Mouse (Mus musculus) spleen, adult 2 months (tissue): ENCODE data around the gene Loxl1. TPM values are rescaled to one million over a fixed set of nuclear protein-coding genes. Genes with fewer than 3 reads are reported as not detected.
A peak's percentile ranks its signal among the peaks of the same experiment; 100 is the strongest.

Source experiments
- DNase-seq, 2 experiments: peaks; one replicate each; pipeline versions ENCODE4 v3.0.0 to v3.0.0-alpha.2; 2012 to 2021; ENCODE audit warnings: low spot score in 2 of 2, low read depth in 1 of 2
- H3K27ac ChIP-seq: fragments of 200-500 bp; 2 replicates; pipeline ENCODE4 v1.5.1; 2012; ENCODE audit warnings: low read length, inconsistent platforms; ENCODE audit not compliant: insufficient read depth
- H3K27me3 ChIP-seq: fragments of 200-500 bp; 2 replicates; pipeline ENCODE4 v1.6.1; 2012; ENCODE audit warnings: mild to moderate bottlenecking, moderate library complexity, low read length, inconsistent platforms; ENCODE audit not compliant: control insufficient read depth, insufficient read depth
- H3K36me3 ChIP-seq: fragments of 200-500 bp; 2 replicates; pipeline ENCODE4 v1.6.1; 2012; ENCODE audit warnings: mild to moderate bottlenecking, low read length, inconsistent platforms; ENCODE audit not compliant: control insufficient read depth, insufficient read depth
- H3K4me1 ChIP-seq: fragments of 200-500 bp; 2 replicates; pipeline ENCODE4 v1.6.1; 2011; ENCODE audit warnings: inconsistent platforms; ENCODE audit not compliant: control insufficient read depth, insufficient read depth, insufficient read length
- H3K4me3 ChIP-seq: fragments of 200-500 bp; 2 replicates; pipeline ENCODE4 v1.5.1; 2011; ENCODE audit warnings: mild to moderate bottlenecking, inconsistent platforms; ENCODE audit not compliant: insufficient read depth, insufficient read length; ENCODE audit errors: extremely low read depth
- CTCF ChIP-seq: fragments of 200-500 bp; IDR thresholded peaks from 2 replicates; pipeline ENCODE4 v1.5.1; 2011; ENCODE audit warnings: mild to moderate bottlenecking, inconsistent platforms; ENCODE audit not compliant: insufficient read depth, insufficient read length, insufficient replicate concordance; ENCODE audit errors: extremely low read depth
- POLR2A ChIP-seq: fragments of 200-500 bp; IDR thresholded peaks from 2 replicates; pipeline ENCODE4 v1.6.1; 2011; ENCODE audit warnings: low read depth, low read length, inconsistent platforms
- WGBS: fragments of 180-500 bp; shearing (Covaris S2); methylation state at CpG from one replicate; pipeline ENCODE4 v1.1.7; 2018; 5-methylcytosine and 5-hydroxymethylcytosine counted together
- polyA plus RNA-seq: library from polyadenylated mRNA; depleted of rRNA; stranded (reverse); fragments of >200 nt; gene quantifications from 2 replicates; pipeline ENCODE4 v1.2.3, GENCODE M21; 2012; rRNA removed

The Loxl1 gene
- 26.6 and 29.5 TPM in 2 replicates for polyA plus RNA-seq

DNA sequence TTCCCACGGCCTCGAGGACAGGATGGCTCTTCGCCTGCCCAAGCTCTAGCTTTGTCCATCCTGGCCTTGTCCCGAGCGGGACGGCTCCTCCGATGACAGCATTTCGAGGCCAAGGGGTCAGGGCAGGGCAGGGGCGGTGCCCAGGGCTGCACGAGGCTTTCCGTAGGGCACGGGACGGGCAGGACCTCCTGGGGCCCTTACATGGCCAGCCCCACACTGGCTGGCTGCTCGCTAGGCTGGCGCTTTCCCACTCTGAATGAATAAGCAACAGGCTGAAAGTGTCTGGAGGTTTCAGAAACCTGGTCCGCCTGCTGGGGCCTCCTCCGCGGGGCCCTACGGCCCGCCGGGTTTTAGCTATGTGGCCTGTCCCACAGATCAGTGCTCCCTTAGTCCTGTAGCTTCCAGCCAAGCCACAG, at the start of gene Loxl1:
TSS of gene Loxl1 (minus strand) at position 243 of the 416 bp plus-strand sequence.
- no peak for DNase-seq
- H3K4me3 ChIP-seq, result peak within 1 kb of the TSS; percentile 23; the same call in 1 of the 2 replicates
- peaks cover 9% of the 10 kb centered on the region for H3K27me3 ChIP-seq
- H3K4me1 ChIP-seq, result no peaks in the 10 kb centered on the region; the same call in 1 of the 2 replicates
- no peak for TF ChIP-seq CTCF
- TF ChIP-seq POLR2A, result no peak
- H3K27ac ChIP-seq, result peak within 1 kb of the TSS; percentile 13; the same call in 1 of the 2 replicates
- WGBS, result 8% methylated on average over 21 of the region's 21 CpGs
- no peaks in the 10 kb centered on the region for H3K36me3 ChIP-seq

DNA sequence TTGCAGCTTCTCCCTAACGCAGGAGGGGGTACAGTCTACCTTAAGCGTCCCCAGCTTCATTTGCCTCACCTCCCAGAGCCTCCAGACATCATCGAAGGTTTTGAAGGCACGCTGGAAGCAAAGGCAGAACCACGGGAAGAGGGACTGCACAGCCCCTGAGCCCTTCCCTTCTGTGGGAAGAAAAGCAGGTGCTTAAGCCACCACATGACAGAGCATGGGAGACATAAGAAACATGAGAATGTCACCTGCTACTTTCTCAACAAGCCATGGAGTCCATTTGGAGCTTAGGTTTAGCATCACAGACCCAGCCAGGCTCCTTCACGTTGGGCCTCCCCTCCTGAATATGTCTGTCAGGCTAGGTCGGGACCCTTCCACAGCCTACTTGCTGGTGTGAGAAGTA, 49.0 kb upstream of the Loxl1 start:
- WGBS, result 84% methylated on average over 7 of the region's 7 CpGs
- H3K27me3 ChIP-seq, result no peaks in the 10 kb centered on the region
- no peaks in the 10 kb centered on the region for H3K36me3 ChIP-seq
- no peaks in the 10 kb centered on the region for H3K4me1 ChIP-seq
- H3K27ac ChIP-seq, result no peak overlapping the region
- H3K4me3 ChIP-seq, result no peak overlapping the region
- DNase-seq, result no peak
- TF ChIP-seq CTCF (no peak), POLR2A (no peak)

DNA sequence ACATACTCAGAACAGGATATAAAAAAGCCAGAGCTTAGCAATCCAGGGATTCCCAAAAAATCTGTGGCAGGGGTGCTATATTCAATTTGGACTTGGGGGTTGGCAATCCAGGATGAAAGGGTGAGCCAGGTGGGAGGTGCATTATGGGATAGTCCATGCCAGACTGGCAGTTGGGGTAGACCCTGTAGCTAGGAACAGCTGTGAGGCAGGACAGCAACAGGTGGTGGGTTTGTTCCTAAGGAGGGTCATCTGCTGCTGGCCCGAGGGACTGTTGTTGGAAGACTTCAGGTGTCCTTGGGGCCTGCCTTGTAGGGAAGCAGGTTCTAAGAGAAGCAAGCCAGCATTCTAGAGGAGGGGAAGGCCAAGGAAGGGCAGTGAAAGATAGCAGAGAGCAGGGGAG, 48.4 kb upstream of the Loxl1 start:
- Histone ChIP-seq H3K4me1 (no peaks in the 10 kb centered on the region), H3K4me3 (no peak overlapping the region), H3K27ac (no peak overlapping the region), H3K27me3 (no peaks in the 10 kb centered on the region), H3K36me3 (no peaks in the 10 kb centered on the region)
- WGBS, result 92% methylated on average over 1 of the region's 1 CpGs
- DNase-seq, result no peak
- no peak for TF ChIP-seq POLR2A
- TF ChIP-seq CTCF, result no peak

DNA sequence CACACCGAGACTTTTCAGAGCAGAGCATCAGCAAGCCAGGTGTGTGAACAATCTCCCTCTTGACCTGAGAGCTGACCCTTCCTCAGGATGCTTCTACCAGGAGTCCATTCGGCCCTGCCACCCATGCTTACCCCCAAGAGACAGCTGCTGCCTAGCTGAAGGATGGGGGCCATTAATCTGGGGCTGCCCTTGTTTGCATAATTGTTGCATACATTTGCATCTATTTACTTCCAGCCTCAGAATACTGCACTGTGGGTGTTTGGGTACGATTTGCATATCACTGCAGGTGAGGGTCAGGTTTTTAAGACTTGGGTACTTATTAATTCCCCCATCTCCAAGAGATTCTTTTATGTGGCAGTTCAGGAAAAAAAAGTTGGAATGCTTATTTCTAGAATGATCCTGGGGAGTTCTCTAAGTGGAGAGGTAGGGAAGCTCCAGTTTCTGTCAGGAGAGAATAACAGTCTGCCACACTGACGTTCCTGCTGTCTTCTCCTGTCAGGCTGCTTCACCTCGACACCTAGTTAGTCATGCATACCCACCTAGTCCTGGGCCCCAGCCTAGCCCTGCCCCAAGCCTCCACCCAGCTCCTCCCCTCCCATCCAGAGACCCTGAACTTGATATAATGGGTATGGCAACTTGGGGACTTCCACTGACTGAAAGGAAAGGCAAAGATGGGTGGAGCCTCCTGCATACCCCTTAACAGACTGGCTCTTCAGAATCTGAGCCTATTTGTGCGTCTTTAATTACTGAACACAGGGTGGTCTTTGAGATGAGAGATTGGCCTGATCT, 42.5 kb upstream of the Loxl1 start:
- Histone ChIP-seq H3K36me3 (no peaks in the 10 kb centered on the region), H3K27ac (no peak overlapping the region), H3K4me3 (no peak overlapping the region), H3K4me1 (no peaks in the 10 kb centered on the region), H3K27me3 (no peaks in the 10 kb centered on the region)
- DNase-seq, result no peak
- TF ChIP-seq CTCF (no peak), POLR2A (no peak)
- WGBS, result 68% methylated on average over 6 of the region's 6 CpGs

DNA sequence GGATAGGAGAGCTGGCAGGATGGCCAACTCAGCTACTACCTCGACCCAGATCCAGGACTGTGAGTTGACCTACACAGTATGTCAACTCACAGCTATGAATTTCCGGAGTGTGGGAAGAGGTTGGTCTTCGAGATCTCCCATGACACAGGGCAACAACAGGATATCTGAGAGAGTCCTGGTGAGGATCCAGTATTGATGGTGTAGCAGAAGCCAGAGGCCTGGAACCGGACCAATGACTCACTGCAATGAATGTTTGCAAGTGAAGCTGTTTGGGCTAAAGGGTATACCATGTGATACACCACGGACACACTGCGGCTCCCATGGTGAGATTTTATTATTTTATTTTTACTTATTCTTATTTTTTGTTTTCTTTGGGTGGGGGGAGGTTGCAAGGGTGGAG, 41.7 kb upstream of the Loxl1 start:
- WGBS, result 88% methylated on average over 6 of the region's 6 CpGs
- Histone ChIP-seq H3K4me3 (no peak overlapping the region), H3K27ac (no peak overlapping the region), H3K36me3 (no peaks in the 10 kb centered on the region), H3K27me3 (no peaks in the 10 kb centered on the region), H3K4me1 (no peaks in the 10 kb centered on the region)
- TF ChIP-seq POLR2A (no peak), CTCF (no peak)
- DNase-seq, result no peak

DNA sequence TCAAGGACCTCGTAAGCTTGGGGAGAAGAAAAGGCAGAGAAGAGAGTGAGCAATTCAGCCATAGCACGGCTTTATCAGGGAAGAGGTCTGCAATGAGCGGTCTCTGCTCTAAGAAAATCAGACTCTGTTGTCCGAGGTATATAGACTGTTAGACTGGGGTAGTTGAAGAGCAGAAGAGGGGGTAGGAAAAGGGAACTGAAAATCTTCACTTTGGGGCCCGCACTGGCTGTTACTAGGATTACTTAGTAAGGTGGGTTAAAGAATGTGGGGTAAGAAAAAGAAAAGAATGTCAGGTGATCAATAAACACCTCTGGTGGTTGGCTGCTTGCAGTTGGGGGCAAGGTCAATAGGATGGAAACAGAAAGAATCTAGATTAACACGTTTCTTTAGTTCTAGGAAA, 40.2 kb upstream of the Loxl1 start:
- 68% methylated on average over 6 of the region's 6 CpGs for WGBS

DNA sequence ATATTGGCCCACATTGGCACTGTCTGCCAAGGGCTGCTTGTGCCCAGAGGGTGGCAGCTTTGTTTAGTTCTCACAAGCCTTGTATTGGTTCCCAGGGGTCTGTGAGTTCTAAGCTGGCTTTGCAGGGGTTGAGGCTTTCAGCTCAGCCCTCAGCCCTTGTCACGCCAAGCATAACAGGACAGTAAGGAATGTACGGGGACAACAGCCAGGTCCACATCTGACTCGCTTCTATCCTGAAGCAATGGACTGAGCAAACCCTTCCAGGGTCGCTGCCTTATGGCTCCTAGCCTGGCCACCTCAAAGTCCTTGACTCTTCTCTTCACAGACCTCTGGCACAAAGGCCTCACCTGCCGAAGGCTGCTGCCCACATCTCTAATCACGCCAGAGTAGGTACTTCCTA, 34.8 kb upstream of the Loxl1 start:
- H3K27me3 ChIP-seq, result no peaks in the 10 kb centered on the region
- WGBS, result 83% methylated on average over 6 of the region's 6 CpGs
- H3K27ac ChIP-seq, result no peak overlapping the region
- no peak overlapping the region for H3K4me3 ChIP-seq
- no peak for TF ChIP-seq CTCF
- no peak for TF ChIP-seq POLR2A
- no peak for DNase-seq
- H3K36me3 ChIP-seq, result no peaks in the 10 kb centered on the region
- H3K4me1 ChIP-seq, result no peaks in the 10 kb centered on the region

More for the DNA sequence above, 40.2 kb upstream of the Loxl1 start:
- Histone ChIP-seq H3K27ac (no peak overlapping the region), H3K4me1 (no peaks in the 10 kb centered on the region), H3K36me3 (no peaks in the 10 kb centered on the region), H3K27me3 (no peaks in the 10 kb centered on the region), H3K4me3 (no peak overlapping the region)
- no peak for DNase-seq
- TF ChIP-seq POLR2A (no peak), CTCF (no peak)
